Mouse (Mus musculus) heart, adult 8-10 months (tissue): Measurements from ENCODE around the gene Rasal3. TPM values are rescaled to one million over a fixed set of nuclear protein-coding genes. Genes with fewer than 3 reads are reported as not detected.

Experiments
- DNase-seq: peaks from one replicate; pipeline ENCODE4 v3.0.0; 2022; ENCODE audit warnings: low spot score
- microRNA-seq: library from miRNA; unstranded; fragments of <30 nt; microRNA quantifications from one replicate; pipeline ENCODE4 v1.2.0, GENCODE M21; 2022
- total RNA-seq, 4 experiments: library from RNA; stranded (reverse); gene quantifications; 2 replicates each; pipeline ENCODE4 v1.2.4; 2022

Gene Rasal3
- total RNA-seq, 4 experiments from 2014 or later: 0.33 to 1.2 (median 0.61) TPM

- DNase-seq: no peak
These were observed 48.4 kb downstream of the Rasal3 start for GRCm38 (mm10) chr17:32355031-32355430.

GRCm38 (mm10) chr17:32354211-32354610 lies 49.2 kb downstream of the Rasal3 start:
- no peak for DNase-seq

GRCm38 (mm10) chr17:32353696-32354095 lies 49.7 kb downstream of the Rasal3 start:
- DNase-seq: peak; percentile 65

- DNase-seq: no peak
These were observed 51.7 kb downstream of the Rasal3 start for GRCm38 (mm10) chr17:32351726-32352125.

- no peak for DNase-seq
These were observed 52.1 kb downstream of the Rasal3 start for GRCm38 (mm10) chr17:32351269-32351668.

- peak; percentile 100 for DNase-seq
These were observed 52.9 kb downstream of the Rasal3 start, which contains the start of gene Akap8l for GRCm38 (mm10) chr17:32350382-32350983. Gene Akap8l (minus strand): TSS chr17:32350607.

- DNase-seq: no peak
These were observed 53.5 kb downstream of the Rasal3 start for GRCm38 (mm10) chr17:32349851-32350381.

- peak; percentile 28 for DNase-seq
These were observed 54.2 kb downstream of the Rasal3 start for GRCm38 (mm10) chr17:32349037-32349732.

GRCm38 (mm10) chr17:32348406-32348805 lies 55.0 kb downstream of the Rasal3 start:
- DNase-seq: no peak

GRCm38 (mm10) chr17:32341102-32341501 lies 62.3 kb downstream of the Rasal3 start:
- DNase-seq: no peak

Small RNAs within 50 kb of the gene (microRNA-seq; reads per million reads assigned to microRNA genes)
- gene Gm22201: not detected

Other genes with a start within 250 kb of the Rasal3 start
- gene Notch3, start 236.7 kb downstream of the Rasal3 start, total RNA-seq: 10 to 100 TPM; 18.6 to 24.9 (median 21.6) TPM
- 1 to 10 TPM in 1 of 4 experiments, under 1 TPM in 3; 0.40 to 1.4 (median 0.69) TPM for gene Ephx3, start 214.0 kb downstream of the Rasal3 start, total RNA-seq
- gene Brd4, start 118.9 kb downstream of the Rasal3 start, total RNA-seq: 10 to 100 TPM; 48.1 to 61.7 (median 48.7) TPM
- 10 to 100 TPM; 34.6 to 51.5 (median 44.6) TPM for gene Akap8, start 82.3 kb downstream of the Rasal3 start, total RNA-seq
- gene Akap8l, start 53.0 kb downstream of the Rasal3 start, total RNA-seq: 10 to 100 TPM; 41.4 to 55.8 (median 46.3) TPM
- gene Wiz, start 14.1 kb downstream of the Rasal3 start, total RNA-seq: 10 to 100 TPM; 14.0 to 17.2 (median 15.4) TPM
- not detected for gene Pglyrp2, start 20.6 kb upstream of the Rasal3 start, total RNA-seq
- under 1 TPM in 1 of 4 experiments, not detected in 3; 0.23 TPM for gene Cyp4f39, start 49.1 kb upstream of the Rasal3 start, total RNA-seq
- 1 to 10 TPM; 4.8 to 9.0 (median 7.8) TPM for gene Cyp4f17, start 102.5 kb upstream of the Rasal3 start, total RNA-seq
- gene Cyp4f16, start 133.0 kb upstream of the Rasal3 start, total RNA-seq: 1 to 10 TPM; 6.5 to 9.8 (median 7.3) TPM
- gene Cyp4f37, start 217.7 kb upstream of the Rasal3 start, total RNA-seq: not detected